Mouse (Mus musculus) olfactory bulb, adult 2 months (tissue): ENCODE data around the gene Slc2a12. TPM values are rescaled to one million over a fixed set of nuclear protein-coding genes. Genes with fewer than 3 reads are reported as not detected.

ENCODE experiments used
- H3K27ac ChIP-seq: fragments of 200-500 bp; 2 replicates; pipeline ENCODE4 v1.5.1; 2012; ENCODE audit warnings: low read depth, low read length; ENCODE audit not compliant: insufficient read depth
- H3K4me1 ChIP-seq: fragments of 200-500 bp; 2 replicates; pipeline ENCODE4 v1.6.1; 2012; ENCODE audit warnings: low read length; ENCODE audit not compliant: control insufficient read depth, insufficient read depth
- H3K4me3 ChIP-seq: fragments of 200-500 bp; 2 replicates; pipeline ENCODE4 v1.5.1; 2012; ENCODE audit warnings: mild to moderate bottlenecking, low read depth, low read length, moderate library complexity; ENCODE audit not compliant: insufficient read depth
- CTCF ChIP-seq: fragments of 200-500 bp; IDR thresholded peaks from 2 replicates; pipeline ENCODE4 v1.5.1; 2012; ENCODE audit warnings: low read depth, mild to moderate bottlenecking, low read length, moderate library complexity; ENCODE audit not compliant: insufficient read depth
- POLR2A ChIP-seq: fragments of 200-500 bp; IDR thresholded peaks from 2 replicates; pipeline ENCODE4 v1.6.1; 2012; ENCODE audit warnings: mild to moderate bottlenecking, low read depth, low read length, moderate library complexity; ENCODE audit not compliant: insufficient read depth
- WGBS: fragments of 180-500 bp; shearing (Covaris S2); methylation state at CpG from one replicate; pipeline ENCODE4 v1.1.7; 2018; 5-methylcytosine and 5-hydroxymethylcytosine counted together
- polyA plus RNA-seq: library from polyadenylated mRNA; stranded (reverse); fragments of >200 nt; gene quantifications from 2 replicates; pipeline ENCODE4 v1.2.4, GENCODE M21; 2012; ENCODE audit warnings: low replicate concordance; ENCODE audit not compliant: missing spikeins, insufficient read depth, insufficient read length

Gene Slc2a12
- polyA plus RNA-seq, 1 experiment: not detected

DNA sequence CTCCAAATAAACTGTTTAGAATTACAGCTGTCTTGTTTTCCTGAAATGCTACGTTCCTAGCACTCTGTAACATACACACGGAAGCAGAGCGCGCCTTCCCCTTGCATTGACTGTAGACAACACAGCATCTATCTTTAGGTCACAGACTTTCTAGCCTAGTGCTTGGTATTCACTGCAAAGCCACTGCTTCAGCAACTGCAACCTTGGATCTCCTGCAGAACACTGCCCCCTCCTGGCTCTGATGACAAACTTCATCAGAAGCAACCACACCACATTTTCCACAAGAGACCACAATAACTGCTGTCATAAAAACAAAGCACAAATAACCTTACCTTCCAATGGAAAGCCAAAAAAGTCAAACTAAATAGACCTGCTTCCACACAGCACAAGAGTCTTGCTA is 69.7 kb downstream of the Slc2a12 start:
- Histone ChIP-seq H3K4me3 (no peak overlapping the region), H3K27ac (no peak overlapping the region), H3K4me1 (peaks cover 10% of the 10 kb centered on the region; the same call in 1 of the 2 replicates)
- TF ChIP-seq POLR2A (no peak), CTCF (no peak)
- 58% methylated on average over 4 of the region's 4 CpGs for WGBS

GRCm38 (mm10) chr10:22718475-22718874 is 73.7 kb downstream of the Slc2a12 start:
- TF ChIP-seq CTCF (no peak), POLR2A (no peak)
- WGBS: 32% methylated on average over 4 of the region's 4 CpGs
- no peak overlapping the region for H3K4me3 ChIP-seq
- H3K4me1 ChIP-seq: peaks cover 7% of the 10 kb centered on the region; the same call in 1 of the 2 replicates
- no peak overlapping the region for H3K27ac ChIP-seq

- H3K27ac ChIP-seq: 0 out of 2 replicates have a peak overlapping the region, but pooled peaks have one; percentile 21
- H3K4me1 ChIP-seq: peaks cover 9% of the 10 kb centered on the region; the same call in 1 of the 2 replicates
- H3K4me3 ChIP-seq: no peak overlapping the region
- TF ChIP-seq CTCF: no peak
- TF ChIP-seq POLR2A: no peak
- WGBS: 57% methylated on average over 5 of the region's 5 CpGs
Observed at GRCm38 (mm10) chr10:22720781-22721529, 76.1 kb downstream of the Slc2a12 start.

DNA sequence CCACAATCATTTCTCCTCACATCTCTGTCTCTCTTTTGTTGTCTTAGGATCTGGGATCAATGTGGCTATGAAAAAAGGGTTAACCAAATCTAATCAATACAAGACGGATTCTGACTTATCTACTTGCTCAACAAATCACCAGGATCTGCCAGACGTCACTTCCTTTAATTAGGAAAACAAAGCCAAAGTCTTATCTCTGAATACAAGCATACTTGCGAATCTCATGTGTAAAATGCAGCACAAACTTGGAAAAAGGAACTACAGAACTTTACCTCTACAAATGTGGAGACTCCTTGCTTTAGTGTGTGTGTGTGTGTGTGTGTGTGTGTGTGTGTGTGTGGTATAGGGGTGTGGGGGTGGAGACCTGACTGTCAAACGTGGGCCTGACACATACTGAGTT is 80.4 kb downstream of the Slc2a12 start:
- Histone ChIP-seq H3K4me3 (no peak overlapping the region), H3K4me1 (peaks cover 14% of the 10 kb centered on the region), H3K27ac (no peak overlapping the region)
- TF ChIP-seq POLR2A (no peak), CTCF (no peak)
- WGBS: 64% methylated on average over 4 of the region's 4 CpGs

GRCm38 (mm10) chr10:22726295-22726694 is 81.5 kb downstream of the Slc2a12 start:
- no peak for TF ChIP-seq CTCF
- TF ChIP-seq POLR2A: no peak
- H3K27ac ChIP-seq: no peak overlapping the region
- H3K4me3 ChIP-seq: no peak overlapping the region
- WGBS: 63% methylated on average over 7 of the region's 7 CpGs
- peaks cover 11% of the 10 kb centered on the region for H3K4me1 ChIP-seq

- WGBS: 54% methylated on average over 1 of the region's 1 CpGs
- Histone ChIP-seq H3K4me3 (no peak overlapping the region), H3K27ac (no peak overlapping the region), H3K4me1 (peaks cover 11% of the 10 kb centered on the region)
- TF ChIP-seq CTCF (no peak), POLR2A (no peak)
Observed at GRCm38 (mm10) chr10:22728257-22728656, 83.4 kb downstream of the Slc2a12 start.

DNA sequence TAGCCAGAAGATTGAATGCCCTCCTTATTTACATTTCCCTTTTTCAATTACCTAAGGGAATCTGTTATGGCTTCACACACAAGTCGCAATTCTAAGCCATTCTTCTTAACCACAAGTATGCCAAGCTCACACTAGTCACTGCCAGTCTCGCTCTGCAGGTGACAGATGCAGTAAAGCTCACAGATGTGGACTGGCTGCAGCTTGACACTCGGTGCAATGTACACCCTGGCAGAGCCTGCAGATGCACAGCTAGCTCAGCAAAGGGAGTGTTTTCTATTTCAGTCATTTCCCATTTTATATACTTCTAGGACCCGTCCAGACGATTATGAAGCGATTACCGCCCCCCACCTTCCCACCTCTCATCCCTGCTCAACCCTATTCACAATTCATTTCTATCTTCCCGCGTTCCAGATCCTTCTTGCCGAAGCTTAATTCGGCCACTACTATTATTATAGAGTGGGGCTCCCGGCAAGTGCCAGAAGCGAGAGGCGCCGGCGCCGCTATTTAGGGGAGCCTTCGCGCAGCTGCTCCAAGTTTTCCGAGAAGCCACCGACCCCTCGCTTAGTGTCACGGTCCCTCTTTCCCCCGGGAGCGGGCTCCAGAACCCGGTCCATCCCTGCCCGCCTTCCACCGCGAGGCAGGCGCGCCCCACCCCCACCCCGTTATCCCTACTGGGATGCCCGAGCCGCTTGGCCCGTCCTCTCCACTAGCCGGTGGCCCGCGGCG is 85.6 kb downstream of the Slc2a12 start:
- peak overlapping the region; percentile 85 for H3K27ac ChIP-seq
- H3K4me1 ChIP-seq: peaks cover 8% of the 10 kb centered on the region
- peak overlapping the region; percentile 96 for H3K4me3 ChIP-seq
- under 1% methylated on average over 39 of the region's 39 CpGs for WGBS
- TF ChIP-seq CTCF (no peak), POLR2A (no peak)

GRCm38 (mm10) chr10:22730992-22731271 is 86.1 kb downstream of the Slc2a12 start:
- WGBS: 1% methylated on average over 33 of the region's 33 CpGs
- Histone ChIP-seq H3K4me1 (peaks cover 8% of the 10 kb centered on the region), H3K27ac (peak overlapping the region; percentile 85), H3K4me3 (peak overlapping the region; percentile 96)
- TF ChIP-seq POLR2A (no peak), CTCF (no peak)

- peak within 1 kb of the TSS; percentile 96 for H3K4me3 ChIP-seq
- peak within 1 kb of the TSS; percentile 95 for H3K27ac ChIP-seq
- WGBS: under 1% methylated on average over 71 of the region's 77 CpGs
- peak; percentile 92 for TF ChIP-seq POLR2A
- TF ChIP-seq CTCF: no peak
- peaks cover 7% of the 10 kb centered on the region for H3K4me1 ChIP-seq
Observed at GRCm38 (mm10) chr10:22731272-22732093, 86.7 kb downstream of the Slc2a12 start, which contains the start of gene Tbpl1. Tbpl1 (minus strand) TSS chr10:22731938.
